Mouse (Mus musculus): ENCODE data around the gene Acot3. TPM values are rescaled to one million over a fixed set of nuclear protein-coding genes. Genes with fewer than 3 reads are reported as not detected.
A peak's percentile ranks its signal among the peaks of the same experiment; 100 is the strongest.
"Not testable (repeated sequence)": the region's sequence is repeated elsewhere in the genome, so short reads cannot be mapped to it uniquely, and the experiment has no call there.

The Acot3 gene
- polyA plus RNA-seq, 1 experiment from 2014 or later: 0.49 TPM

- H3K27ac ChIP-seq: no peak overlapping the region
- 0 out of 2 replicates have a peak, but pooled peaks cover 6% of the 10 kb centered on the region for H3K9me3 ChIP-seq
- no peak overlapping the region for H3K9ac ChIP-seq
- H3K36me3 ChIP-seq: no peaks in the 10 kb centered on the region
- WGBS: 91% methylated on average over 1 of the region's 1 CpGs
- H3K4me2 ChIP-seq (replicated peaks): no peak overlapping the region
- no peak overlapping the region for H3K4me3 ChIP-seq
- H3K4me1 ChIP-seq: no peaks in the 10 kb centered on the region
- no peaks in the 10 kb centered on the region for H3K27me3 ChIP-seq
- no peak for ATAC-seq (ENCODE audit: insufficient number of reproducible peaks, insufficient read depth, low FRiP score, low TSS enrichment)
Measured at GRCm38 (mm10) chr12:84046906-84047305, 5.0 kb upstream of the Acot3 start.

DNA sequence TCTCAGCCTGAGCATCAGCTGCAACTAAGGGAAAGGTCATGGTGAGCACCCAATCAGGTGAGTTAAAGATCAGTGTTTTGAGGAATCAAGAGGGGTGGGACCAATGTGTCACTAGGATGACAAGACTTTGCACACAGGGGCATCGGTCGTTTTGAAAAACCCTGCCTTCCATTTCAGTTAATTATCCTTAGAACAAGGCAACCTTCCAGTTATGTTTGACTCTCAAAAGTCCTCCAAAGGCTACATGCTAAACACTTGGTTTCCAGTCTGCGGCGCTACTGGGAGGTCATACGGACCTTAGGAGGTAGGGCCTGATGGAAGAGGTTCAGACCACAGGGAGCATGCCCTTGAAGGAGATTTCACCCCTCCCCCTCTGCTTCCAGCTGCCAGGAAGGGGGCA lies 1.2 kb upstream of the Acot3 start:
- H3K36me3 ChIP-seq; H3K4me3 ChIP-seq; H3K4me1 ChIP-seq; ATAC-seq (ENCODE audit: insufficient number of reproducible peaks, insufficient read depth, low FRiP score, low TSS enrichment); H3K27ac ChIP-seq; H3K9ac ChIP-seq; H3K9me3 ChIP-seq; H3K4me2 ChIP-seq (replicated peaks): not testable (repeated sequence)
- 87% methylated on average over 5 of the region's 5 CpGs for WGBS
- H3K27me3 ChIP-seq: peaks cover 17% of the 10 kb centered on the region; the same call in 1 of the 2 replicates

- Histone ChIP-seq H3K4me3 (no peak overlapping the region), H3K9ac (no peak overlapping the region), H3K36me3 (no peaks in the 10 kb centered on the region), H3K4me1 (no peaks in the 10 kb centered on the region), H3K4me2 (replicated peaks) (no peak overlapping the region), H3K27me3 (peaks cover 17% of the 10 kb centered on the region; the same call in 1 of the 2 replicates), H3K9me3 (0 out of 2 replicates have a peak, but pooled peaks cover 6% of the 10 kb centered on the region), H3K27ac (no peak overlapping the region)
- ATAC-seq (ENCODE audit: insufficient number of reproducible peaks, insufficient read depth, low FRiP score, low TSS enrichment): no peak
- 85% methylated on average over 7 of the region's 7 CpGs for WGBS
Measured at GRCm38 (mm10) chr12:84052609-84053008, 665 bp downstream of the Acot3 start.

DNA sequence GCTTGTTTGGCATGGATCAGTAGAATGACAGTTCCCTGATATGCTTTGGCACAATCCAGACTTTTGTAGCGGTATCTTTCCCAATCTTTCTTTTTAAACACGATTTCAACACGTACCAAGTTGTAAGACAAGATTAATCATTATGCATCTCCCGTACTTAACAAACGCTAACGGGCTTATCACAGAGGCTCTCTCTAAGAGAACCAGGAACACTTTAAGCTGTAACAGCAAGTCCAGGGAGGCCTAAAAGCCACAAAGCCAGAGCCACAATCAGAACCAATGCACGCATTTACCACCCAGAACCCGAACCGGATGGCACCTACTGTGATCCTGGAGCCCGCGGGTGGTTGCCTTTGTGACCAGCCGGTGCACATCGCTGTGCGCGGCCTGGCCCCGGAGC lies 1.2 kb downstream of the Acot3 start:
- Histone ChIP-seq H3K27ac (no peak overlapping the region), H3K4me3 (peak overlapping the region; percentile 47), H3K9ac (peak overlapping the region; percentile 21), H3K27me3 (peaks cover 17% of the 10 kb centered on the region; the same call in 1 of the 2 replicates), H3K4me1 (no peaks in the 10 kb centered on the region), H3K9me3 (0 out of 2 replicates have a peak, but pooled peaks cover 4% of the 10 kb centered on the region), H3K4me2 (replicated peaks) (peak overlapping the region; percentile 86), H3K36me3 (no peaks in the 10 kb centered on the region)
- whole genome bisulfite sequencing: 14% methylated on average over 16 of the region's 16 CpGs
- no peak for ATAC-seq (ENCODE audit: insufficient number of reproducible peaks, insufficient read depth, low FRiP score, low TSS enrichment)

GRCm38 (mm10) chr12:84053679-84054391 lies 1.9 kb downstream of the Acot3 start:
- Histone ChIP-seq H3K4me1 (no peaks in the 10 kb centered on the region), H3K27ac (no peak overlapping the region), H3K27me3 (peaks cover 17% of the 10 kb centered on the region; the same call in 1 of the 2 replicates), H3K9ac (peak overlapping the region; percentile 55), H3K4me3 (peak overlapping the region; percentile 47), H3K4me2 (replicated peaks) (peak overlapping the region; percentile 86), H3K36me3 (no peaks in the 10 kb centered on the region), H3K9me3 (no peaks in the 10 kb centered on the region)
- no peak for ATAC-seq (ENCODE audit: insufficient number of reproducible peaks, insufficient read depth, low FRiP score, low TSS enrichment)
- 2% methylated on average over 40 of the region's 46 CpGs for WGBS

DNA sequence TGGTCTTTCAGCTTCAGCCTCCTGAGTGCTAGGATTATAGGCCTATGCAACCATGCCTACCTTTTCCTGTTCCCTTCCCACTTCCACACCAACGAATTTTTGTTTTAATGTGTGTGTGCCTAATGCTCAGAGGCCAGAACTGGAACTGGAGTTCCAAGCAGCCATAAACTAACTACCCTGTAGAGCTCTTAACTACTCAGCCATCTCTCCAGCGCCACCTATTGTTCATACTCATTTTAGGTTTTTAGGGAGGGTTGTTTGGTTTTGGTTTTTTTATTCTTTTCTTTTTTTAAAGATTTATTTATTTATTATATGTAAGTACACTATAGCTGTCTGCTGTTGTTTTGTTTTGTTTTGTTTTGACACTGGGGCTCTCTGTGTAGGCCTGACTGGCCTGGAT lies 9.0 kb downstream of the Acot3 start:
- Histone ChIP-seq H3K9ac (no peak overlapping the region), H3K4me2 (replicated peaks) (no peak overlapping the region), H3K9me3 (no peaks in the 10 kb centered on the region), H3K4me1 (no peaks in the 10 kb centered on the region), H3K27ac (no peak overlapping the region), H3K36me3 (no peaks in the 10 kb centered on the region), H3K27me3 (no peaks in the 10 kb centered on the region), H3K4me3 (no peak overlapping the region)
- ATAC-seq (ENCODE audit: insufficient number of reproducible peaks, insufficient read depth, low FRiP score, low TSS enrichment): no peak
- 33% methylated on average over 2 of the region's 2 CpGs for WGBS

DNA sequence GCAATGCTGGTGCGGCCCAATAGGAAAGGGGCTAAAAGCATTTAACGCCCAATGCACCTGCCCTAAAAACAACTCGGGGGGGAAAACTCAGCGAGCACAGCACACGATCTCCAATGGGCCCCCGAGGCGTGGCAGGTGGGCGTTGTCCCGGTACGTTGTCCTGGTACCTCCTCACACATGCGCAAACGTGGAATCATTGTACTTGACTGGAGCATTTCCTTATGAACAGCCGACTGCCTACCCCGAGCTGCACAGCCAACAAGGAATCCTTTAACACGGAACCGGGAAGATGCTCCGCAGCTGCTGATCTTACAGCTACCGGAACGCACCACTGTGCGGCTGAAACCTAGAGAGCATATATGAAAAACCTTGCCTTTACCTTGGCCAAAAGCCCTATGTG lies 10.4 kb downstream of the Acot3 start:
- H3K9me3 ChIP-seq: no peaks in the 10 kb centered on the region
- no peaks in the 10 kb centered on the region for H3K4me1 ChIP-seq
- no peak overlapping the region for H3K4me3 ChIP-seq
- H3K36me3 ChIP-seq: no peaks in the 10 kb centered on the region
- no peaks in the 10 kb centered on the region for H3K27me3 ChIP-seq
- no peak overlapping the region for H3K27ac ChIP-seq
- no peak overlapping the region for H3K9ac ChIP-seq
- WGBS: 93% methylated on average over 20 of the region's 20 CpGs
- H3K4me2 ChIP-seq (replicated peaks): no peak overlapping the region
- no peak for ATAC-seq (ENCODE audit: insufficient number of reproducible peaks, insufficient read depth, low FRiP score, low TSS enrichment)

DNA sequence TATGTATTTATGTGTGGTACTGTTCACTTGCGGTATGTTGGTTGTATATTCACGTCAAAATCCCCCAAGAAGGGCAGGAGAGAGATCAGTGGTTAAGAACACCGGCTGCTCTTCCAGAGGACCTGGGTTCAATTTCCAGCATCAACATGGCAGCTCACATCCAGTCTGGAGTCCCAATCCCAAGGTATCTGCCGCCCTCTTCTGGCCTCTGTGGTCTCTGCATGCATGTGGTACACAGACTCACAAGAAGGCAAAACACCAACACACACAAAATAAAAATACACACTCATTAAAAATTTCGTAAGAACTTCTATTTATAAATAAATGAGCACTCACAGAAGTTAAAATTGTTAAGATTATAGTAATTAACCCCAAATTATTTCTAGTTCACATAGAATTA lies 11.3 kb downstream of the Acot3 start:
- no peaks in the 10 kb centered on the region for H3K36me3 ChIP-seq
- no peak for ATAC-seq (ENCODE audit: insufficient number of reproducible peaks, insufficient read depth, low FRiP score, low TSS enrichment)
- 71% methylated on average over 5 of the region's 5 CpGs for WGBS

GRCm38 (mm10) chr12:84063833-84064232 lies 11.9 kb downstream of the Acot3 start:
- no peaks in the 10 kb centered on the region for H3K36me3 ChIP-seq
- peaks cover 11% of the 10 kb centered on the region for H3K27me3 ChIP-seq
- no peaks in the 10 kb centered on the region for H3K9me3 ChIP-seq
- no peaks in the 10 kb centered on the region for H3K4me1 ChIP-seq
- no peak overlapping the region for H3K9ac ChIP-seq
- 92% methylated on average over 2 of the region's 2 CpGs for WGBS
- no peak for ATAC-seq (ENCODE audit: insufficient number of reproducible peaks, insufficient read depth, low FRiP score, low TSS enrichment)
- no peak overlapping the region for H3K4me3 ChIP-seq
- no peak overlapping the region for H3K4me2 ChIP-seq (replicated peaks)
- H3K27ac ChIP-seq: no peak overlapping the region

More for the DNA sequence above, 11.3 kb downstream of the Acot3 start:
- no peak overlapping the region for H3K9ac ChIP-seq
- H3K4me1 ChIP-seq: no peaks in the 10 kb centered on the region
- H3K9me3 ChIP-seq: no peaks in the 10 kb centered on the region
- no peak overlapping the region for H3K4me3 ChIP-seq
- peaks cover 5% of the 10 kb centered on the region for H3K27me3 ChIP-seq
- H3K4me2 ChIP-seq (replicated peaks): no peak overlapping the region
- no peak overlapping the region for H3K27ac ChIP-seq

GRCm38 (mm10) chr12:84064621-84065020 lies 12.7 kb downstream of the Acot3 start:
- H3K9me3 ChIP-seq: no peaks in the 10 kb centered on the region
- H3K4me3 ChIP-seq: no peak overlapping the region
- WGBS: 75% methylated on average over 8 of the region's 8 CpGs
- H3K27me3 ChIP-seq: peaks cover 17% of the 10 kb centered on the region
- no peak overlapping the region for H3K27ac ChIP-seq
- no peak overlapping the region for H3K9ac ChIP-seq
- no peak overlapping the region for H3K4me2 ChIP-seq (replicated peaks)
- ATAC-seq (ENCODE audit: insufficient number of reproducible peaks, insufficient read depth, low FRiP score, low TSS enrichment): no peak
- no peaks in the 10 kb centered on the region for H3K4me1 ChIP-seq
- H3K36me3 ChIP-seq: no peaks in the 10 kb centered on the region

DNA sequence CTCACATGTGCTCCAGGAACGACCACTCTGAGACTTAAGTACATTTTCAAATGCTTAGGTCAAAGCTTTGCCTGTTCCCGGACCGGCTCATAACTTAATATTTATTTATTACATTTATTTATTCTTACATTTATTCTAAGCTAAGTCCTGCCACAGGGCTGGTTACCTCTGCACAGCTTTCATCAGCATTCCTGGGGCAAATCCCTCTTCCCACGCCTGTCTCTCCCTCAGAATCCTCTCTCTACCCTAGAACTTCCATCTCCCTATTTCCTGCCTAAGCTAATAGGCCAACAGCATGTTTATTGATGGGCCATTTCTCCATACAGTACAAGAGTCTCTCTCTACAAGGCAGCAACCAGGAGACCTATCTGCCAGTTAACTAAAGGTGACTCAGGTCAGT lies 15.8 kb downstream of the Acot3 start:
- H3K4me2 ChIP-seq (replicated peaks): no peak overlapping the region
- H3K4me1 ChIP-seq: no peaks in the 10 kb centered on the region
- H3K27me3 ChIP-seq: peaks cover 28% of the 10 kb centered on the region
- H3K9ac ChIP-seq: no peak overlapping the region
- no peak overlapping the region for H3K27ac ChIP-seq
- H3K4me3 ChIP-seq: no peak overlapping the region
- no peak for ATAC-seq (ENCODE audit: insufficient number of reproducible peaks, insufficient read depth, low FRiP score, low TSS enrichment)
- H3K9me3 ChIP-seq: no peaks in the 10 kb centered on the region
- H3K36me3 ChIP-seq: no peaks in the 10 kb centered on the region
- 79% methylated on average over 4 of the region's 4 CpGs for WGBS

DNA sequence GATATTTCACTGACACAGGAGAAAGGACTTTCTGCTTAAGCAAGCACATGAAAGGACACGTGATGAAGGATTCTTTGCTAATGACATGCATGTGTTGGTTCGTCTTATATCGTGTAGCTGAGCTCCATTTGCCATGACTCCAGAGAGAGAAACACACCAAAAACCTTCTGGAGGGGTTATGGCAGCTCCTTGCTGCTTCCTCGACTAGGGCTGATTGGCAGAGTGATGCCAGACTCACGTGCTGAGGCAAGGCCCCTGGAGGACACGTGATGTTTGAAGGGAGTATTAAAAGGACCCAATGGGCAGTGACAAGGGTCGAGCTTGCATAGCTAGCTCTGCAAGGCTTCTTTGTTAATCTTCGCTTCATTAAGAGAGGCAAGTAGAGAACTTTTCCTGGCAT lies 16.4 kb downstream of the Acot3 start:
- Histone ChIP-seq H3K4me3 (no peak overlapping the region), H3K4me2 (replicated peaks) (no peak overlapping the region), H3K27me3 (peaks cover 28% of the 10 kb centered on the region), H3K36me3 (no peaks in the 10 kb centered on the region), H3K9ac (no peak overlapping the region), H3K9me3 (no peaks in the 10 kb centered on the region), H3K27ac (no peak overlapping the region), H3K4me1 (no peaks in the 10 kb centered on the region)
- ATAC-seq (ENCODE audit: insufficient number of reproducible peaks, insufficient read depth, low FRiP score, low TSS enrichment): no peak
- 56% methylated on average over 8 of the region's 8 CpGs for WGBS

Data from embryonic facial prominence, embryonic 12.5 days (tissue).